Mouse (Mus musculus): ENCODE data around the gene B4galnt3.

The B4galnt3 gene

GRCm38 (mm10) chr6:120216702-120217101 lies 77.7 kb downstream of the B4galnt3 start:
- no peak for DNase-seq

- no peak for DNase-seq
Observed at GRCm38 (mm10) chr6:120211536-120211935, 82.8 kb downstream of the B4galnt3 start.

- no peak for DNase-seq
Observed at GRCm38 (mm10) chr6:120206586-120206985, 87.8 kb downstream of the B4galnt3 start.

GRCm38 (mm10) chr6:120202406-120202805 lies 92.0 kb downstream of the B4galnt3 start:
- no peak for DNase-seq

- no peak for DNase-seq
Observed at GRCm38 (mm10) chr6:120201956-120202355, 92.4 kb downstream of the B4galnt3 start.

GRCm38 (mm10) chr6:120199638-120200394 lies 94.5 kb downstream of the B4galnt3 start:
- DNase-seq: peak in 1 of 2 experiments; percentile 31

GRCm38 (mm10) chr6:120197964-120198363 lies 96.4 kb downstream of the B4galnt3 start:
- DNase-seq: peak; percentile 57 to 69

- DNase-seq: no peak
Observed at GRCm38 (mm10) chr6:120196837-120197236, 97.5 kb downstream of the B4galnt3 start.

GRCm38 (mm10) chr6:120194963-120195362 lies 99.4 kb downstream of the B4galnt3 start:
- no peak for DNase-seq

GRCm38 (mm10) chr6:120194305-120194704 lies 100.1 kb downstream of the B4galnt3 start:
- no peak for DNase-seq

GRCm38 (mm10) chr6:120193793-120194192 lies 100.6 kb downstream of the B4galnt3 start:
- no peak for DNase-seq

- peak; percentile 62 to 78 for DNase-seq
Observed at GRCm38 (mm10) chr6:120193174-120193573, 101.2 kb downstream of the B4galnt3 start.

- no peak for DNase-seq
Observed at GRCm38 (mm10) chr6:120192211-120192870, 102.0 kb downstream of the B4galnt3 start.

- DNase-seq: no peak
Observed at GRCm38 (mm10) chr6:120191396-120192170, 102.8 kb downstream of the B4galnt3 start.

GRCm38 (mm10) chr6:120190912-120191311 lies 103.4 kb downstream of the B4galnt3 start:
- DNase-seq: no peak

GRCm38 (mm10) chr6:120190365-120190764 lies 104.0 kb downstream of the B4galnt3 start:
- no peak for DNase-seq

GRCm38 (mm10) chr6:120189287-120189686 lies 105.1 kb downstream of the B4galnt3 start:
- DNase-seq: no peak

- peak; percentile 63 to 78 for DNase-seq
Observed at GRCm38 (mm10) chr6:120188376-120189235, 105.8 kb downstream of the B4galnt3 start.

- DNase-seq: peak; percentile 74 to 82
Observed at GRCm38 (mm10) chr6:120187587-120188176, 106.7 kb downstream of the B4galnt3 start.

- DNase-seq: no peak
Observed at GRCm38 (mm10) chr6:120186594-120186993, 107.8 kb downstream of the B4galnt3 start.

GRCm38 (mm10) chr6:120185756-120186155 lies 108.6 kb downstream of the B4galnt3 start:
- peak; percentile 60 to 74 for DNase-seq

All from thymus, adult 18-20 months (tissue).